Mouse (Mus musculus): ENCODE data around the gene Olfr769. TPM values are rescaled to one million over a fixed set of nuclear protein-coding genes. Genes with fewer than 3 reads are reported as not detected.

Gene Olfr769
- polyA plus RNA-seq (2014; fragmentation: Illumina TruSeq; extraction: RNeasy Lipid Tissue Mini Kit (QIAGEN cat#74804); ENCODE audit: low read depth, low replicate concordance), result not detected

DNA sequence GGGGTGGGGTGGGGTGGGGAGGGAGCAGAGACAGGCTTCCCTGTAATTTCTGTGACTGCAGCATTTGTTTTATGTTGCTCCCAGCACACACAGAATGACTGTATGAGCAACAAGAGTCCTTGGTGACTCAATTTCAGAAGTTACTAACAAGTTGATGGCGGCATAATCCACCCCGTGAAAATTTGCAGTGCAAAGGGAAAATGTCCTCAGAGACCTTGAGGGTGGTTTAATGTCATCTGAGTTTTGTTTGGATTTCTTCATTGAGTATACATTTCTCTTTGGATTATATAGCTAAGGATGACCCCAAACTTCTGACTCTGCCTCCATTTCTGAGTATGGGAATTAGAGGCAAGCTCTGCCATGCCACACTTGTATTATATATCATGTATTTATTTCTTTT is at the start of gene Olfr769:
Olfr769 (minus strand) TSS at position 101 of the 400 bp plus-strand sequence.

DNA sequence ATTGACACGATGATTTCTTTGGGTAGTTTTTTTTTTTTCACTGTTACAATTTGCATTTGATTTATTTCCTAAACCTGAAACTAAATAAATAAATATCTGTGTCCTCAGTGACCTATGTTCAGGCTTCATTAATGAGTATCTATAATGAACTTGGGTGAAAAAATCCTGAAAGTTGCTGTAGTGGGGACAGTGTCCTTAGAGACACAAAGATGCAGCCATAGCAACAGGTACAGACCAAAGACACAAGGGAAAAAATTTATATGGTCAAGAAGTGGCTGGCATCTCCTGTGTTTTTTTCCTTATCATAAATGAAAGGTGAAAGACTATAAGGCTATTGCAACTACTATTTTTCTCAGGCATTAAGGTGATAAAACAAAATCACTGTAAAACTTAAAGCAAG is 47.0 kb upstream of the Olfr769 start, which contains the start of gene Olfr771:
Olfr771 (minus strand) TSS at position 101 of the 400 bp plus-strand sequence.

DNA sequence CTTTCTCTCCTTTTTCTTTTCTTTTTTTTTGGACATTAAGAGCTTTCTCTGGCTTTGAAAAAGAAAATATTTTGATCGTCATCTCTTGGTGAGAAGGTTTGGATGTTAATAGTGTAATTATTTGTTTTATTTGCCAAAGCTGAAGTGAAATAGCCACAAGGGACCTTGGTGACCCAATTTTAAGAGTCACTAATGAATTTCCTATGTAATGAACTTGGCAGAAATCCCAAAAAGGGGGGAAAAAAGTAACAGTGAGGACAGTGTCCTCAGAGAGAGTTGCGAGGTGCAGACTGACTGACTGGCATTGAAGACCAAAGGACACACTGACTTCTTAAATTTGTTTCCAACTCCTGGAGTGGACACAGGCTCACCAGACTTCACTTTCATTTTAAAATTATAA is 21.2 kb upstream of the Olfr769 start, which contains the start of gene Olfr770:
Olfr770 (minus strand) TSS at position 101 of the 400 bp plus-strand sequence.

DNA sequence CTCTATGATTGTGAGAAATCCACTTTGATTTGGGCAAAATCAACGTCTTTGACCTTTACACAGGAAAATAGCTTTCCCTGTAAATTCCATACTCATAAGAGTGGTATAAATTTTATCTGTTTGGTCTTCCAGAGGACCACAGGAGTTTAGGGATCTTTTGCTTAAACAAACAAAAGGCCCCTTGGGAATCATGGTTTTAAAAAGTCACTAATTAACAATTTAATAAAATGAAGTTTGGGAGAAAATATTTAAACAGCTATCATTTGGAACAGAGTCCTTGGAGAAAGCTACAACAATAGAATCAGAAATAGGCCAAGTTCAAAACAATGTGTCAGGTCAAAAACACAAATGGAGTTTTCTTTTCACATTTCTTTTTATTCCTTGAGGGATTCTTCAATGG is 18.4 kb downstream of the Olfr769 start, which contains the start of gene Olfr768:
Olfr768 (minus strand) TSS at position 101 of the 400 bp plus-strand sequence.

DNA sequence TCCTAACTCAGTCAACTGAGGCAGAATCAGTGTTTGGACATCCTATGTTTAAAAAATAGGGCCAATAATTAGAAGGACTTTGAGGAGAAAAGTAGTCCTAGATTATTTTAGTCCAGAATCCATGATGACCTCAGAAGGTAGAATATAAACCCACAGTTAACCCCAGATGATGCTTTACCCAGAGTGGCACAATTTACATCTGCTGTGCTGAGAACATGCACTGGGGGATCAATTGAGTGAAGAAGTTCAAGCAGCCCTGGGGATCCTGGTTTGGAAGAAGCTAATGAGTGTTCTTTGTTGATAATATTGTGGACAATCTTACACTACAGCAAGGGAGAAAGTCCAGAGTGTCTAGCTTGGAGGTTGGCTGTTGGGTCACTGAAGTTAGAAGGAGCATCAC is 34.9 kb downstream of the Olfr769 start, which contains the start of gene Olfr767:
Olfr767 (minus strand) TSS at position 101 of the 400 bp plus-strand sequence.

DNA sequence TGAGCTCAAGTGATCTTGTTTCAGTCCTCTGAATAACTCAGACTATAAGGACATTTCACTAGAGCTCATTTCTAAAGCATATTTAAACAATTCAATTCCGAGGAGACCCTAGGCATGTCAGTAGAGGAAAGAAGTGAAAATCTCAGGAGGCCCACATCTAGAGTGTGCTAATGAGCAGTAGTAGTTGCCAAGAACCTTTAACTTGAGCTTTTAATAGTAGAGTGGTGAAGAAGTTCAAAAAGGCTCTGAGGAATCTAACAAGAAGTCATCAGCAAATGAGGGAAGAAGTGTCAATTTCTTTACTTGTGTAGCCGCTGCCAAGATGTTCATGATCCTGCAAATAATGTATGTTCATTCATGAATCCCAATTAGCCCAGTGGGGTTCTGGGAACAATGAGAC is 48.8 kb downstream of the Olfr769 start, which contains the start of gene Olfr766-ps1:
Olfr766-ps1 (minus strand) TSS at position 101 of the 400 bp plus-strand sequence.

Other genes starting within 250 kb of the Olfr769 start
- 2.2 TPM for gene Gdf11, start 226.1 kb downstream of the Olfr769 start, polyA plus RNA-seq (2014; fragmentation: Illumina TruSeq; extraction: RNeasy Lipid Tissue Mini Kit (QIAGEN cat#74804); ENCODE audit: low read depth, low replicate concordance)
- gene Cd63, start 216.9 kb downstream of the Olfr769 start, polyA plus RNA-seq (2014; fragmentation: Illumina TruSeq; extraction: RNeasy Lipid Tissue Mini Kit (QIAGEN cat#74804); ENCODE audit: low read depth, low replicate concordance), result 432 TPM
- 3.8 TPM for gene Rdh5, start 195.0 kb downstream of the Olfr769 start, polyA plus RNA-seq (2014; fragmentation: Illumina TruSeq; extraction: RNeasy Lipid Tissue Mini Kit (QIAGEN cat#74804); ENCODE audit: low read depth, low replicate concordance)
- 12.7 TPM for gene Bloc1s1, start 193.8 kb downstream of the Olfr769 start, polyA plus RNA-seq (2014; fragmentation: Illumina TruSeq; extraction: RNeasy Lipid Tissue Mini Kit (QIAGEN cat#74804); ENCODE audit: low read depth, low replicate concordance)
- gene Itga7, start 184.0 kb downstream of the Olfr769 start, polyA plus RNA-seq (2014; fragmentation: Illumina TruSeq; extraction: RNeasy Lipid Tissue Mini Kit (QIAGEN cat#74804); ENCODE audit: low read depth, low replicate concordance), result 0.35 TPM
- gene Mettl7b, start 156.9 kb downstream of the Olfr769 start, polyA plus RNA-seq (2014; fragmentation: Illumina TruSeq; extraction: RNeasy Lipid Tissue Mini Kit (QIAGEN cat#74804); ENCODE audit: low read depth, low replicate concordance), result not detected
- gene Olfr9, start 128.4 kb downstream of the Olfr769 start, polyA plus RNA-seq (2014; fragmentation: Illumina TruSeq; extraction: RNeasy Lipid Tissue Mini Kit (QIAGEN cat#74804); ENCODE audit: low read depth, low replicate concordance), result not detected
- gene Olfr763, start 107.1 kb downstream of the Olfr769 start, polyA plus RNA-seq (2014; fragmentation: Illumina TruSeq; extraction: RNeasy Lipid Tissue Mini Kit (QIAGEN cat#74804); ENCODE audit: low read depth, low replicate concordance), result not detected
- not detected for gene Olfr764-ps1, start 78.0 kb downstream of the Olfr769 start, polyA plus RNA-seq (2014; fragmentation: Illumina TruSeq; extraction: RNeasy Lipid Tissue Mini Kit (QIAGEN cat#74804); ENCODE audit: low read depth, low replicate concordance)
- gene Olfr765, start 67.9 kb downstream of the Olfr769 start, polyA plus RNA-seq (2014; fragmentation: Illumina TruSeq; extraction: RNeasy Lipid Tissue Mini Kit (QIAGEN cat#74804); ENCODE audit: low read depth, low replicate concordance), result not detected
- not detected for gene Olfr766-ps1, start 48.9 kb downstream of the Olfr769 start, polyA plus RNA-seq (2014; fragmentation: Illumina TruSeq; extraction: RNeasy Lipid Tissue Mini Kit (QIAGEN cat#74804); ENCODE audit: low read depth, low replicate concordance)
- gene Olfr767, start 35.0 kb downstream of the Olfr769 start, polyA plus RNA-seq (2014; fragmentation: Illumina TruSeq; extraction: RNeasy Lipid Tissue Mini Kit (QIAGEN cat#74804); ENCODE audit: low read depth, low replicate concordance), result not detected
- gene Olfr768, start 18.5 kb downstream of the Olfr769 start, polyA plus RNA-seq (2014; fragmentation: Illumina TruSeq; extraction: RNeasy Lipid Tissue Mini Kit (QIAGEN cat#74804); ENCODE audit: low read depth, low replicate concordance), result not detected
- gene Olfr770, start 21.1 kb upstream of the Olfr769 start, polyA plus RNA-seq (2014; fragmentation: Illumina TruSeq; extraction: RNeasy Lipid Tissue Mini Kit (QIAGEN cat#74804); ENCODE audit: low read depth, low replicate concordance), result not detected
- gene Olfr771, start 46.9 kb upstream of the Olfr769 start, polyA plus RNA-seq (2014; fragmentation: Illumina TruSeq; extraction: RNeasy Lipid Tissue Mini Kit (QIAGEN cat#74804); ENCODE audit: low read depth, low replicate concordance), result not detected
- not detected for gene Olfr772, start 60.1 kb upstream of the Olfr769 start, polyA plus RNA-seq (2014; fragmentation: Illumina TruSeq; extraction: RNeasy Lipid Tissue Mini Kit (QIAGEN cat#74804); ENCODE audit: low read depth, low replicate concordance)
- not detected for gene Olfr773, start 69.6 kb upstream of the Olfr769 start, polyA plus RNA-seq (2014; fragmentation: Illumina TruSeq; extraction: RNeasy Lipid Tissue Mini Kit (QIAGEN cat#74804); ENCODE audit: low read depth, low replicate concordance)
- gene Olfr774, start 118.3 kb upstream of the Olfr769 start, polyA plus RNA-seq (2014; fragmentation: Illumina TruSeq; extraction: RNeasy Lipid Tissue Mini Kit (QIAGEN cat#74804); ENCODE audit: low read depth, low replicate concordance), result not detected
- not detected for gene Olfr775, start 130.6 kb upstream of the Olfr769 start, polyA plus RNA-seq (2014; fragmentation: Illumina TruSeq; extraction: RNeasy Lipid Tissue Mini Kit (QIAGEN cat#74804); ENCODE audit: low read depth, low replicate concordance)
- gene Olfr776, start 141.3 kb upstream of the Olfr769 start, polyA plus RNA-seq (2014; fragmentation: Illumina TruSeq; extraction: RNeasy Lipid Tissue Mini Kit (QIAGEN cat#74804); ENCODE audit: low read depth, low replicate concordance), result not detected
- gene Olfr777, start 153.6 kb upstream of the Olfr769 start, polyA plus RNA-seq (2014; fragmentation: Illumina TruSeq; extraction: RNeasy Lipid Tissue Mini Kit (QIAGEN cat#74804); ENCODE audit: low read depth, low replicate concordance), result not detected
- gene Olfr780, start 200.3 kb upstream of the Olfr769 start, polyA plus RNA-seq (2014; fragmentation: Illumina TruSeq; extraction: RNeasy Lipid Tissue Mini Kit (QIAGEN cat#74804); ENCODE audit: low read depth, low replicate concordance), result not detected
- gene Olfr781, start 211.0 kb upstream of the Olfr769 start, polyA plus RNA-seq (2014; fragmentation: Illumina TruSeq; extraction: RNeasy Lipid Tissue Mini Kit (QIAGEN cat#74804); ENCODE audit: low read depth, low replicate concordance), result not detected
- not detected for gene Olfr782, start 231.0 kb upstream of the Olfr769 start, polyA plus RNA-seq (2014; fragmentation: Illumina TruSeq; extraction: RNeasy Lipid Tissue Mini Kit (QIAGEN cat#74804); ENCODE audit: low read depth, low replicate concordance)

Measured in adrenal gland, adult 10 weeks (tissue).